Mouse (Mus musculus) lung, postnatal 0 days (tissue): ENCODE results near the gene Bcdin3d. TPM values are rescaled to one million over a fixed set of nuclear protein-coding genes. Genes with fewer than 3 reads are reported as not detected.
A peak's percentile ranks its signal among the peaks of the same experiment; 100 is the strongest.

Source experiments
- ATAC-seq: fragments of 200-750 bp; cut with Nextera tagmentation; 2 replicates; pipeline ENCODE4 v1.8.0; 2017; ENCODE audit warnings: moderate library complexity
- DNase-seq: peaks from one replicate; pipeline ENCODE4 v3.0.0-alpha.2; 2016; ENCODE audit warnings: low spot score
- H3K27ac ChIP-seq: fragments of 300-500 bp; sonication (generic); 2 replicates; pipeline ENCODE4 v1.5.1; 2014; ENCODE audit warnings: antibody characterized with exemption, mild to moderate bottlenecking, low read length, mixed read lengths
- H3K27me3 ChIP-seq: fragments of 300-500 bp; sonication (generic); replicated peaks from 2 replicates; pipeline ENCODE4 v1.6.1; 2014; ENCODE audit warnings: low read length, mixed read lengths; ENCODE audit not compliant: insufficient read depth
- H3K36me3 ChIP-seq: fragments of 300-500 bp; sonication (generic); 2 replicates; pipeline ENCODE4 v1.6.1; 2014; ENCODE audit warnings: low read length, mixed read lengths; ENCODE audit not compliant: insufficient read depth
- H3K4me1 ChIP-seq: fragments of 300-500 bp; sonication (generic); 2 replicates; pipeline ENCODE4 v1.6.1; 2014; ENCODE audit warnings: antibody characterized with exemption, low read depth, low read length, mixed read lengths; ENCODE audit not compliant: insufficient read depth
- H3K4me2 ChIP-seq: fragments of 300-500 bp; sonication (generic); replicated peaks from 2 replicates; pipeline ENCODE4 v1.6.1; 2014; ENCODE audit warnings: low read depth, mild to moderate bottlenecking, low read length, moderate library complexity, mixed read lengths
- H3K4me3 ChIP-seq: fragments of 300-500 bp; sonication (generic); 2 replicates; pipeline ENCODE4 v1.5.1; 2014; ENCODE audit warnings: low read depth, low read length
- H3K9ac ChIP-seq: fragments of 300-500 bp; sonication (generic); replicated peaks from 2 replicates; pipeline ENCODE4 v1.6.1; 2014; ENCODE audit warnings: low read depth, mild to moderate bottlenecking
- H3K9me3 ChIP-seq: fragments of 300-500 bp; sonication (generic); 2 replicates; pipeline ENCODE4 v1.6.1; 2016; ENCODE audit warnings: low read length, mixed read lengths
- CTCF ChIP-seq: IDR thresholded peaks from 2 replicates; pipeline ENCODE4 v1.5.1; 2016; ENCODE audit warnings: antibody characterized with exemption, mild to moderate bottlenecking
- EP300 ChIP-seq: IDR thresholded peaks from 2 replicates; pipeline ENCODE4 v1.6.1; 2016; ENCODE audit warnings: antibody characterized with exemption, mild to moderate bottlenecking, control low read depth
- WGBS: fragments of 180-500 bp; shearing (Covaris S2); extraction: QIAGEN DNeasy Blood & Tissue Kit; methylation state at CpG from one replicate; pipeline ENCODE4 v1.1.7; 2014; 5-methylcytosine and 5-hydroxymethylcytosine counted together
- polyA plus RNA-seq: library from polyadenylated mRNA; unstranded; fragments of >200 nt; fragmentation: Nextera tagmentation; extraction: Ambion mirVana; gene quantifications from 2 replicates; pipeline ENCODE4 v1.2.1, GENCODE M21; 2015

The Bcdin3d gene
- polyA plus RNA-seq, 1 experiment from 2014 or later: 11.5 TPM

DNA sequence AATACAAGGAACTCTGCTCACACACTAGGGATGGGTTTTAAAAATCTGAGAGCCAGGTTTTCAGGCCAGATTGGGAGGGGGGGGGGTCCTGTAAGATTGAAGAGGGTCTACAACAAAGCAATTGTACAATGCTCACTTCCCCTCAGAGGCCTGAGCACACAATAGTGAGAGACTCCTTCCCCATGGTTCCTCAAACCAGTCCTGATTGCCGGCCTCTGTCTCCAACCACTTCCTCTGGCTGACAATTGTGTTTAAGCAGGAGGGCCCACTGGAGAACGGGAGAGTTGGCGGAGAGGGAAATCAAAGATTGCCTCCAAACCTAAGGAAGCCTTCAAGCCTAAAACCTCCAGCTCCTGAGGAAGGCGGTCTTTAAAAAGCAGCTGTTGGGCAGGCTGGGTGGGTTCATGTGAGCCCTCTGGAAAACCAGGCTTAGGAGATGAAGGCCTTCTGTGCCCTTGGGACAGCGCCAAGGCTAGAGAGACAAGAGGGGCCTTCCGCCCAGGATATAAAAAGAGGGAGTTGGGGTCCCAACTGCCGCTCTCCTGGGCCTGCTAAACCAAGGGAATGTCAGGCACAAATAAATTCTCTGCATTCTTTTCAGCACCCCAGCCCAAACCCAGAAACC, 18.1 kb downstream of the Bcdin3d start:
- H3K4me1 ChIP-seq: peaks cover 9% of the 10 kb centered on the region; the same call in 1 of the 2 replicates
- H3K36me3 ChIP-seq: no peaks in the 10 kb centered on the region
- peak overlapping the region; percentile 90 for H3K4me2 ChIP-seq
- 12% methylated on average over 7 of the region's 7 CpGs for WGBS
- H3K4me3 ChIP-seq: peak overlapping the region; percentile 76
- TF ChIP-seq EP300 (no peak), CTCF (no peak)
- H3K9ac ChIP-seq: peak overlapping the region; percentile 58
- DNase-seq (no peak), ATAC-seq (no peak)
- H3K27ac ChIP-seq: peak overlapping the region; percentile 89
- H3K27me3 ChIP-seq: no peaks in the 10 kb centered on the region
- H3K9me3 ChIP-seq: no peaks in the 10 kb centered on the region

DNA sequence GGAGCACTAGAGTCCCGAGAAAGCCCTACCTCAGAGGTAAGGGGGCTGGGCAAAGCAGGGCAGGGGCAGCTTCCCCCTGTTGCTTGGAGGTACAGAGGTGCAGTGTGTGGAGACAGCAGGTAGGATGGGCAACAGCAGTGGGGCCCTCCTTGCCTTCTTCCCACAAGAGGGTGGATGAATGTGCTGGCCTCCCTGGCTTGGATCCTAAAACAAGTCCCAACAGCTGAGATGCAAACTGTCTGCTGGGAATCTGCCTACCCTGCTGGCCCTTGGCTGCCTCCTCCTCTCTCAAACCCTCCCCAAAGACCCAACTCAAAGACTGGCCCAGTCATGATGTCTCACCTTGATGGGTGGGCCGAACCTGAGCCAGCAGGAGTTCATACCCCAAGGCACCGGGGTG, 19.1 kb downstream of the Bcdin3d start:
- Histone ChIP-seq H3K36me3 (no peaks in the 10 kb centered on the region), H3K4me1 (peaks cover 9% of the 10 kb centered on the region; the same call in 1 of the 2 replicates), H3K9ac (no peak overlapping the region), H3K27ac (no peak overlapping the region), H3K27me3 (no peaks in the 10 kb centered on the region), H3K9me3 (no peaks in the 10 kb centered on the region), H3K4me2 (no peak overlapping the region), H3K4me3 (no peak overlapping the region)
- ATAC-seq: no peak
- TF ChIP-seq EP300 (no peak), CTCF (no peak)
- DNase-seq: no peak
- 95% methylated on average over 3 of the region's 3 CpGs for WGBS

DNA sequence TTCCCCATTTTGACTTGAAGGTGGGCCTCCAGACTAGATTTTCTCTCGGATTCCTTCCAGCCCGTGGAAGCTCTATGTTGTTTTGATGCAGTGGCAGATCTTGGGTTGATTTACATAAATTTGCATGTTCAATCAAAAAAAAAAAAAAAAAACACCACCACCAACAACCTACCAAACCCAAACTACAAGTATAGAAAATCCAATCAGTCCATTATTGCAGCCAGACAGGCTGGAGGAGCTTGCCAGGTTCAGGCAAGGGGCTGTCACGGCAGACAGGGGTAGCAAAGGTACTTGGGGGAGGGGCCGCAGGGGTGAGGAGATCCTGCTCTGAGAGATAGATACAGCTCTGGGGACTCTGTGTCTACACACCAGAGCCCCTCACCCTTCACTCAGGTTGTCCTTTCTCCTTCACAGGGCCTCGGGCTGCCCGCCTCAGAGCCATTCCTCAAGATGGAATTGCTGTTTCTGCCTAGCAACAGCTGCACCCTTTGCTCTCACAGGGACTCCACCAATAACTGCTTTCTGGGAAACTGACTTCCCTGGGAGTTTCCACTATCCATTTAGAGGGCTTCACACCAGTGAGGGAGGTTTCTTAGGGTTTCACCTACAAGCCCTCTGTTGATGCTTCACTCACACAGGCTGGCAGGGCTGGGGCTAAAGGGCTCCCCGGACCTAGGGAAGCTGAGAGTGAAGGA, 19.8 kb downstream of the Bcdin3d start:
- 84% methylated on average over 7 of the region's 7 CpGs for WGBS
- Histone ChIP-seq H3K4me1 (peaks cover 12% of the 10 kb centered on the region), H3K9me3 (no peaks in the 10 kb centered on the region), H3K27me3 (no peaks in the 10 kb centered on the region), H3K4me3 (no peak overlapping the region), H3K9ac (no peak overlapping the region; the same call in 1 of the 2 replicates), H3K4me2 (no peak overlapping the region), H3K27ac (no peak overlapping the region), H3K36me3 (no peaks in the 10 kb centered on the region)
- DNase-seq: no peak
- no peak for ATAC-seq
- TF ChIP-seq CTCF (no peak), EP300 (no peak)

DNA sequence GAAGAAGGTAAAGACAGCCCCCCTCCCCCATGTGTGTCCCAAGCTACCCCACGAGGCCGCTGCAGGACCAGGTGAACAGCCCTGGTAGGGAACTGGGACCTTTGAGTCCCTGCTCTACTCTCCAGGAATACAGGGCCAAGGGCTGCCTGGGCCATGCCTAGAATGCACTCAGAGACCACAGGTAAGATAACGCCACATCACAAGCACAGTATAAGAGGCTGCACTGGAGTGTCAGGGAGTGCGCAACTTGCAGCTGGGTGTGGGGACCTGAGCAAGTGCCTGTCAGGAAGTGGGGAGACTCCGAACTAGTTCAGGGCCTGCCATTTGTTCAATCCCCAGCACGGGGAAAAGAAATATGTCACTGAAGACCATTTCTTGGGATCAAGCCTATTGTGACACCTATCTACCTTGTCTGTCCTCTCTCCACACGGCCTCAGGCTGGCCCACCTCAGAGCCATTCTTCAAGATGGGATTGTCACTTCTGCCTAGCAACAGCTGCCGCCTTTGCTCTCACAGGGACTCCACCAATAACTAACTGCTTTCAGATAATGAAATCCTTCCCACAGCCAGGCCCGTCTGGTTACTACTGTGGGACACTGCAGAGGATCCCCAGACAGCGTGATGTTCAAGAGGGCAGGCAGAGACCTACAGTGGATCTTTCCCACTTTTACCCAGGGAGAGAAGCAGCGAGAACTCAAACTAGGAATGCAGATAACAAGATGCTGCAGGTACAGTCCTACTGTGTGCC, 21.2 kb downstream of the Bcdin3d start:
- Histone ChIP-seq H3K9me3 (no peaks in the 10 kb centered on the region), H3K4me3 (no peak overlapping the region), H3K36me3 (no peaks in the 10 kb centered on the region), H3K4me2 (no peak overlapping the region), H3K4me1 (peaks cover 25% of the 10 kb centered on the region), H3K9ac (no peak overlapping the region), H3K27ac (no peak overlapping the region), H3K27me3 (no peaks in the 10 kb centered on the region)
- DNase-seq (peak; percentile 82), ATAC-seq (peak; percentile 58)
- TF ChIP-seq CTCF: peak; percentile 23; the same call in 1 of the 2 replicates
- 0 out of 2 replicates have a peak, but pooled peaks have one; percentile 42 for TF ChIP-seq EP300
- 54% methylated on average over 11 of the region's 11 CpGs for WGBS

DNA sequence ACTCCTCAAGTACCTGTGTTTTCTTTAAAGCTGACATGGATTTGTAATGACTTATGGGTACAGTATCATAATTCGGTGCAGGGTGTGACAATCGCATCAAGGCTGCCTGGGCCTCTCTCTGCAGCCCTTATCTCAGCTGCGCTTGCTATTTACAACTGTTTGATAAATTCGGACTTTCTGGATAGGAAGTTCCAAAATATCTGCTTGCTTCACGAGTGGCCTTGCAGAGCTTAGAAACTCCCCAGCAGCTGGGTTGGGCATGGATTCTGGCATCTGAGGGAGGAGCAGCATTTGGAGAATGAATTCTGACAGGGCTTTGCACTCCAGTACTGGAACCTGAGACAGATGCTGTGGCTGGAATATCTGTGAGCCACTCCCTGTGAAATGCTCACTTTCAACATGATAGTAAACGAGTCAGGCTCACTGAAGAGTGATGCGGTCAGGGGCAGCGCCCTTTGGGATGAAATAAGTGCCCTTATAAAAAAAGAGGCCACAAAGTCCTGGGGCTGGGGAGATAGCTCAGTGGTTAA, 24.7 kb downstream of the Bcdin3d start:
- H3K4me2 ChIP-seq: no peak overlapping the region
- peak overlapping the region; percentile 68 for H3K27ac ChIP-seq
- H3K9me3 ChIP-seq: no peaks in the 10 kb centered on the region
- no peaks in the 10 kb centered on the region for H3K36me3 ChIP-seq
- 44% methylated on average over 8 of the region's 8 CpGs for WGBS
- ATAC-seq (no peak), DNase-seq (no peak)
- H3K9ac ChIP-seq: no peak overlapping the region
- peaks cover 25% of the 10 kb centered on the region for H3K4me1 ChIP-seq
- no peaks in the 10 kb centered on the region for H3K27me3 ChIP-seq
- TF ChIP-seq CTCF (no peak), EP300 (no peak)
- H3K4me3 ChIP-seq: no peak overlapping the region
